Mouse (Mus musculus) embryonic facial prominence, embryonic 14.5 days (tissue): ENCODE measurements around the gene Wdfy3. TPM values are rescaled to one million over a fixed set of nuclear protein-coding genes. Genes with fewer than 3 reads are reported as not detected.

ENCODE experiments used
- ATAC-seq: fragments of 200-750 bp; cut with Nextera tagmentation; 2 replicates; pipeline ENCODE4 v1.8.0; 2017; ENCODE audit warnings: low read depth, moderate number of reproducible peaks, moderate TSS enrichment
- DNase-seq: peaks from one replicate; pipeline ENCODE4 v3.0.0-alpha.2; 2015; ENCODE audit warnings: low spot score
- H3K27ac ChIP-seq: fragments of 300-500 bp; sonication (generic); replicated peaks from 2 replicates; pipeline ENCODE4 v1.5.1; 2014; ENCODE audit warnings: low read depth, mild to moderate bottlenecking, low read length, moderate library complexity
- H3K27me3 ChIP-seq: fragments of 300-500 bp; sonication (generic); replicated peaks from 2 replicates; pipeline ENCODE4 v1.6.1; 2014; ENCODE audit warnings: low read length; ENCODE audit not compliant: control insufficient read depth, insufficient read depth
- H3K36me3 ChIP-seq: fragments of 300-500 bp; sonication (generic); 2 replicates; pipeline ENCODE4 v1.6.1; 2014; ENCODE audit warnings: low read length, mixed read lengths; ENCODE audit not compliant: control insufficient read depth, insufficient read depth
- H3K4me1 ChIP-seq: fragments of 300-500 bp; sonication (generic); 2 replicates; pipeline ENCODE4 v1.6.1; 2014; ENCODE audit warnings: antibody characterized with exemption, low read length; ENCODE audit not compliant: control insufficient read depth, insufficient read depth
- H3K4me2 ChIP-seq: fragments of 300-500 bp; sonication (generic); 2 replicates; pipeline ENCODE4 v1.6.1; 2014; ENCODE audit warnings: low read depth, mild to moderate bottlenecking, low read length, moderate library complexity, mixed read lengths
- H3K4me3 ChIP-seq: fragments of 300-500 bp; sonication (generic); 2 replicates; pipeline ENCODE4 v1.5.1; 2014; ENCODE audit warnings: low read depth, mild to moderate bottlenecking, low read length
- H3K9ac ChIP-seq: fragments of 300-500 bp; sonication (generic); 2 replicates; pipeline ENCODE4 v1.6.1; 2014; ENCODE audit warnings: low read depth, mild to moderate bottlenecking, low read length, moderate library complexity, mixed read lengths
- H3K9me3 ChIP-seq: fragments of 300-500 bp; sonication (generic); 2 replicates; pipeline ENCODE4 v1.6.1; 2016; ENCODE audit warnings: low read length; ENCODE audit not compliant: control insufficient read depth
- WGBS: fragments of 180-500 bp; shearing (Covaris S2); extraction: QIAGEN DNeasy Blood & Tissue Kit; methylation state at CpG from one replicate; pipeline ENCODE4 v1.1.7; 2014; 5-methylcytosine and 5-hydroxymethylcytosine counted together
- polyA plus RNA-seq: library from polyadenylated mRNA; unstranded; fragments of >200 nt; fragmentation: Nextera tagmentation; extraction: Ambion mirVana; gene quantifications from 2 replicates; pipeline ENCODE4 v1.2.1, GENCODE M21; 2014

The Wdfy3 gene
- polyA plus RNA-seq, 1 experiment from 2014 or later = 20.0 TPM

GRCm38 (mm10) chr5:102023376-102023775, 46.3 kb downstream of the Wdfy3 start:
- no peaks in the 10 kb centered on the region for H3K4me1 ChIP-seq
- H3K27me3 ChIP-seq = no peaks in the 10 kb centered on the region
- 0 out of 2 replicates have a peak, but pooled peaks cover under 1% of the 10 kb centered on the region for H3K9me3 ChIP-seq
- H3K9ac ChIP-seq = no peak overlapping the region
- H3K4me3 ChIP-seq = no peak overlapping the region
- ATAC-seq = no peak
- peaks cover 41% of the 10 kb centered on the region for H3K36me3 ChIP-seq
- H3K27ac ChIP-seq = no peak overlapping the region
- DNase-seq = no peak
- WGBS = 95% methylated on average over 11 of the region's 11 CpGs
- no peak overlapping the region for H3K4me2 ChIP-seq

GRCm38 (mm10) chr5:102022018-102022898, 47.5 kb downstream of the Wdfy3 start:
- no peaks in the 10 kb centered on the region for H3K4me1 ChIP-seq
- H3K27me3 ChIP-seq = no peaks in the 10 kb centered on the region
- peaks cover 30% of the 10 kb centered on the region for H3K36me3 ChIP-seq
- H3K4me3 ChIP-seq = no peak overlapping the region
- WGBS = 84% methylated on average over 16 of the region's 16 CpGs
- ATAC-seq (no peak), DNase-seq (no peak)
- no peak overlapping the region for H3K4me2 ChIP-seq
- H3K9ac ChIP-seq = no peak overlapping the region
- H3K9me3 ChIP-seq = no peaks in the 10 kb centered on the region
- no peak overlapping the region for H3K27ac ChIP-seq

- H3K9ac ChIP-seq = no peak overlapping the region
- 78% methylated on average over 8 of the region's 8 CpGs for WGBS
- peaks cover 22% of the 10 kb centered on the region; the same call in 1 of the 2 replicates for H3K36me3 ChIP-seq
- H3K9me3 ChIP-seq = peaks cover 10% of the 10 kb centered on the region; the same call in 1 of the 2 replicates
- no peaks in the 10 kb centered on the region for H3K27me3 ChIP-seq
- no peak overlapping the region for H3K4me2 ChIP-seq
- no peak for ATAC-seq
- DNase-seq = no peak
- no peak overlapping the region for H3K27ac ChIP-seq
- no peaks in the 10 kb centered on the region for H3K4me1 ChIP-seq
- no peak overlapping the region for H3K4me3 ChIP-seq
These were observed 55.5 kb downstream of the Wdfy3 start for GRCm38 (mm10) chr5:102014235-102014634.

- WGBS = 91% methylated on average over 7 of the region's 7 CpGs
- Histone ChIP-seq H3K9me3 (peaks cover 10% of the 10 kb centered on the region; the same call in 1 of the 2 replicates), H3K4me2 (no peak overlapping the region), H3K4me3 (no peak overlapping the region), H3K4me1 (no peaks in the 10 kb centered on the region), H3K27ac (no peak overlapping the region), H3K27me3 (no peaks in the 10 kb centered on the region), H3K9ac (no peak overlapping the region), H3K36me3 (peaks cover 22% of the 10 kb centered on the region; the same call in 1 of the 2 replicates)
- ATAC-seq (no peak), DNase-seq (no peak)
These were observed 55.9 kb downstream of the Wdfy3 start for GRCm38 (mm10) chr5:102013781-102014180.

- Histone ChIP-seq H3K27ac (no peak overlapping the region), H3K4me2 (no peak overlapping the region), H3K4me3 (no peak overlapping the region), H3K9ac (no peak overlapping the region), H3K4me1 (no peaks in the 10 kb centered on the region), H3K9me3 (peaks cover 10% of the 10 kb centered on the region; the same call in 1 of the 2 replicates), H3K27me3 (no peaks in the 10 kb centered on the region), H3K36me3 (peaks cover 33% of the 10 kb centered on the region; the same call in 1 of the 2 replicates)
- ATAC-seq (no peak), DNase-seq (no peak)
- 86% methylated on average over 2 of the region's 2 CpGs for WGBS
These were observed 58.8 kb downstream of the Wdfy3 start for GRCm38 (mm10) chr5:102010961-102011360.

- Histone ChIP-seq H3K4me2 (no peak overlapping the region), H3K9ac (no peak overlapping the region), H3K9me3 (peaks cover 10% of the 10 kb centered on the region; the same call in 1 of the 2 replicates), H3K36me3 (peaks cover 24% of the 10 kb centered on the region; the same call in 1 of the 2 replicates), H3K4me3 (no peak overlapping the region), H3K4me1 (no peaks in the 10 kb centered on the region), H3K27me3 (no peaks in the 10 kb centered on the region), H3K27ac (no peak overlapping the region)
- DNase-seq = no peak
- no peak for ATAC-seq
- WGBS = 84% methylated on average over 6 of the region's 6 CpGs
These were observed 60.1 kb downstream of the Wdfy3 start for GRCm38 (mm10) chr5:102009606-102010005.

GRCm38 (mm10) chr5:102008712-102009111, 61.0 kb downstream of the Wdfy3 start:
- Histone ChIP-seq H3K36me3 (peaks cover 22% of the 10 kb centered on the region; the same call in 1 of the 2 replicates), H3K4me2 (no peak overlapping the region), H3K9me3 (0 out of 2 replicates have a peak, but pooled peaks cover 3% of the 10 kb centered on the region), H3K27me3 (no peaks in the 10 kb centered on the region), H3K4me3 (no peak overlapping the region), H3K4me1 (no peaks in the 10 kb centered on the region), H3K27ac (no peak overlapping the region), H3K9ac (no peak overlapping the region)
- ATAC-seq (no peak), DNase-seq (no peak)
- WGBS = 84% methylated on average over 7 of the region's 7 CpGs

- DNase-seq (no peak), ATAC-seq (no peak)
- no peaks in the 10 kb centered on the region for H3K4me1 ChIP-seq
- H3K27me3 ChIP-seq = no peaks in the 10 kb centered on the region
- no peak overlapping the region for H3K27ac ChIP-seq
- no peak overlapping the region for H3K9ac ChIP-seq
- peaks cover 19% of the 10 kb centered on the region; the same call in 1 of the 2 replicates for H3K36me3 ChIP-seq
- 78% methylated on average over 6 of the region's 6 CpGs for WGBS
- H3K4me3 ChIP-seq = no peak overlapping the region
- no peak overlapping the region for H3K4me2 ChIP-seq
- H3K9me3 ChIP-seq = no peaks in the 10 kb centered on the region
These were observed 63.3 kb downstream of the Wdfy3 start for GRCm38 (mm10) chr5:102006218-102006941.
